Mouse (Mus musculus) ES-E14 (cell line): ENCODE results near the gene Prokr2.

ENCODE experiments used
- CHD2 ChIP-seq: IDR thresholded peaks from 2 replicates; pipeline ENCODE4 v1.6.1; 2014; ENCODE audit warnings: mild to moderate bottlenecking, low read depth, low read length, inconsistent platforms
- HCFC1 ChIP-seq: IDR thresholded peaks from 2 replicates; pipeline ENCODE4 v1.6.1; 2012; ENCODE audit warnings: low read length, inconsistent platforms, borderline replicate concordance; ENCODE audit not compliant: insufficient read depth
- MAFK ChIP-seq: IDR thresholded peaks from 2 replicates; pipeline ENCODE4 v1.6.1; 2014; ENCODE audit warnings: mild to moderate bottlenecking, low read depth, low read length, inconsistent platforms; ENCODE audit not compliant: insufficient read depth

DNA sequence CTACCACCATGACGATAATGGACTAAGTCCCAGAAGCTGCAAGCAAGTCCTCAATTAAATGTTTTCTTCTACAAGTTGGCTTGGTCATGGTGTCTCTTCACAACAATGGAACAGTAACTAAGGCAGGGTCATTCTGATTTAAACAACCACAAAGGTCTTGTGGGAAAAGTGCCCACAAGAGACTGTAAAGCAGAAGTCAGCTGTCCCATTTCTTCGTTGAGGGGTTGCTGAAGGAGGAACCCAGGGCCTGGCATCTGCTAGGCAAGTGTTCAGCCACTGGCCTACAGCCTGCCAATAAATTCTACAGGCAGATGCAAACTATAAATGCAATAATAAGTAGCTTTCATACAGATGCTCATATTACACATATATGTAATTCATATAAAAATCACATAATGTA, 48.0 kb downstream of the Prokr2 start:
- no peak for TF ChIP-seq HCFC1
- no peak for TF ChIP-seq MAFK
- TF ChIP-seq CHD2: no peak
